Mouse (Mus musculus) forebrain, embryonic 10.5 days (tissue): ENCODE results near the gene Zfp541. TPM values are rescaled to one million over a fixed set of nuclear protein-coding genes. Genes with fewer than 3 reads are reported as not detected.

ENCODE experiments used
- DNase-seq: peaks from one replicate; pipeline ENCODE4 v3.0.0-alpha.2; 2017; ENCODE audit warnings: low spot score; ENCODE audit errors: extremely low spot score
- H3K27ac ChIP-seq: fragments of 300-500 bp; sonication (generic); 2 replicates; pipeline ENCODE4 v1.5.1; 2016; ENCODE audit warnings: mild to moderate bottlenecking
- H3K27me3 ChIP-seq: fragments of 300-500 bp; sonication (generic); 2 replicates; pipeline ENCODE4 v1.6.1; 2016; ENCODE audit warnings: mild to moderate bottlenecking; ENCODE audit not compliant: poor library complexity, severe bottlenecking
- H3K36me3 ChIP-seq: fragments of 300-500 bp; sonication (generic); replicated peaks from 2 replicates; pipeline ENCODE4 v1.6.1; 2016; ENCODE audit warnings: mild to moderate bottlenecking, moderate library complexity
- H3K4me1 ChIP-seq: fragments of 300-500 bp; sonication (generic); 2 replicates; pipeline ENCODE4 v1.6.1; 2016
- H3K4me3 ChIP-seq: fragments of 300-500 bp; sonication (generic); 2 replicates; pipeline ENCODE4 v1.5.1; 2016; ENCODE audit warnings: mild to moderate bottlenecking, moderate library complexity
- H3K9me3 ChIP-seq: fragments of 300-500 bp; sonication (generic); 2 replicates; pipeline ENCODE4 v1.6.1; 2016; ENCODE audit warnings: mild to moderate bottlenecking, moderate library complexity
- WGBS: fragments of 180-500 bp; shearing (Covaris S2); methylation state at CpG from one replicate; pipeline ENCODE4 v1.1.7; 2016; 5-methylcytosine and 5-hydroxymethylcytosine counted together
- polyA plus RNA-seq: library from polyadenylated mRNA; unstranded; fragments of >200 nt; fragmentation: Nextera tagmentation; extraction: Ambion mirVana; gene quantifications from 2 replicates; pipeline ENCODE4 v1.2.1, GENCODE M21; 2016

The Zfp541 gene
- 0.10 TPM in 1 of 2 replicates, not detected in the other for polyA plus RNA-seq

- Histone ChIP-seq H3K4me3 (peak within 1 kb of the TSS; percentile 27; the same call in 1 of the 2 replicates), H3K36me3 (no peaks in the 10 kb centered on the region), H3K9me3 (peaks cover 19% of the 10 kb centered on the region), H3K27me3 (peaks cover 36% of the 10 kb centered on the region), H3K4me1 (0 out of 2 replicates have a peak, but pooled peaks cover 5% of the 10 kb centered on the region), H3K27ac (no peak within 1 kb of the TSS)
- WGBS = 55% methylated on average over 80 of the region's 80 CpGs
- DNase-seq = no peak
These were observed at the start of gene Zfp541 for GRCm38 (mm10) chr7:16061219-16062098. TSS of gene Zfp541 (plus strand) at chr7:16061814.

GRCm38 (mm10) chr7:16012576-16013263, 48.9 kb upstream of the Zfp541 start:
- peaks cover 40% of the 10 kb centered on the region for H3K36me3 ChIP-seq
- H3K27ac ChIP-seq = no peak overlapping the region
- no peak overlapping the region for H3K4me3 ChIP-seq
- WGBS = 80% methylated on average over 11 of the region's 11 CpGs
- no peaks in the 10 kb centered on the region for H3K4me1 ChIP-seq
- no peaks in the 10 kb centered on the region for H3K27me3 ChIP-seq
- DNase-seq = peak; percentile 17
- H3K9me3 ChIP-seq = no peaks in the 10 kb centered on the region

GRCm38 (mm10) chr7:16013722-16014275, 47.8 kb upstream of the Zfp541 start:
- H3K36me3 ChIP-seq = peaks cover 37% of the 10 kb centered on the region
- DNase-seq = no peak
- 72% methylated on average over 5 of the region's 5 CpGs for WGBS

GRCm38 (mm10) chr7:16014521-16015175, 47.0 kb upstream of the Zfp541 start:
- H3K9me3 ChIP-seq = no peaks in the 10 kb centered on the region
- peaks cover 38% of the 10 kb centered on the region for H3K36me3 ChIP-seq
- H3K27me3 ChIP-seq = no peaks in the 10 kb centered on the region
- no peak for DNase-seq
- H3K4me3 ChIP-seq = no peak overlapping the region
- WGBS = 94% methylated on average over 8 of the region's 8 CpGs
- H3K4me1 ChIP-seq = no peaks in the 10 kb centered on the region
- no peak overlapping the region for H3K27ac ChIP-seq

More at GRCm38 (mm10) chr7:16013722-16014275, 47.8 kb upstream of the Zfp541 start:
- Histone ChIP-seq H3K9me3 (no peaks in the 10 kb centered on the region), H3K4me1 (no peaks in the 10 kb centered on the region), H3K27me3 (no peaks in the 10 kb centered on the region), H3K27ac (no peak overlapping the region), H3K4me3 (no peak overlapping the region)

GRCm38 (mm10) chr7:16015384-16015783, 46.2 kb upstream of the Zfp541 start:
- no peak overlapping the region for H3K27ac ChIP-seq
- H3K9me3 ChIP-seq = no peaks in the 10 kb centered on the region
- 85% methylated on average over 5 of the region's 5 CpGs for WGBS
- no peak for DNase-seq
- no peak overlapping the region for H3K4me3 ChIP-seq
- H3K27me3 ChIP-seq = no peaks in the 10 kb centered on the region
- peaks cover 39% of the 10 kb centered on the region for H3K36me3 ChIP-seq
- H3K4me1 ChIP-seq = no peaks in the 10 kb centered on the region

- peaks cover 23% of the 10 kb centered on the region for H3K36me3 ChIP-seq
- H3K9me3 ChIP-seq = no peaks in the 10 kb centered on the region
- peaks cover 7% of the 10 kb centered on the region for H3K4me1 ChIP-seq
- 86% methylated on average over 9 of the region's 9 CpGs for WGBS
- H3K27ac ChIP-seq = no peak overlapping the region
- DNase-seq = no peak
- no peaks in the 10 kb centered on the region for H3K27me3 ChIP-seq
- H3K4me3 ChIP-seq = no peak overlapping the region
These were observed 43.4 kb upstream of the Zfp541 start for GRCm38 (mm10) chr7:16018016-16018810.

GRCm38 (mm10) chr7:16019256-16020094, 42.1 kb upstream of the Zfp541 start:
- no peak for DNase-seq
- Histone ChIP-seq H3K27me3 (no peaks in the 10 kb centered on the region), H3K36me3 (peaks cover 15% of the 10 kb centered on the region), H3K4me3 (no peak overlapping the region), H3K4me1 (peaks cover 12% of the 10 kb centered on the region), H3K9me3 (no peaks in the 10 kb centered on the region), H3K27ac (no peak overlapping the region)
- WGBS = 88% methylated on average over 5 of the region's 5 CpGs

- Histone ChIP-seq H3K36me3 (peaks cover 31% of the 10 kb centered on the region), H3K4me1 (peaks cover 17% of the 10 kb centered on the region), H3K27ac (no peak overlapping the region), H3K27me3 (no peaks in the 10 kb centered on the region), H3K9me3 (no peaks in the 10 kb centered on the region), H3K4me3 (no peak overlapping the region)
- 92% methylated on average over 8 of the region's 8 CpGs for WGBS
- DNase-seq = no peak
These were observed 36.9 kb upstream of the Zfp541 start for GRCm38 (mm10) chr7:16024603-16025222.

- WGBS = 89% methylated on average over 6 of the region's 6 CpGs
- DNase-seq = no peak
- Histone ChIP-seq H3K4me3 (no peak overlapping the region), H3K36me3 (peaks cover 58% of the 10 kb centered on the region), H3K27me3 (no peaks in the 10 kb centered on the region), H3K9me3 (peaks cover 12% of the 10 kb centered on the region; the same call in 1 of the 2 replicates), H3K4me1 (peaks cover 9% of the 10 kb centered on the region), H3K27ac (no peak overlapping the region)
These were observed 33.3 kb upstream of the Zfp541 start for GRCm38 (mm10) chr7:16028102-16028927.

- Histone ChIP-seq H3K4me1 (peaks cover 5% of the 10 kb centered on the region; the same call in 1 of the 2 replicates), H3K36me3 (peaks cover 61% of the 10 kb centered on the region), H3K9me3 (peaks cover 12% of the 10 kb centered on the region; the same call in 1 of the 2 replicates), H3K27ac (no peak overlapping the region), H3K4me3 (no peak overlapping the region), H3K27me3 (no peaks in the 10 kb centered on the region)
- 94% methylated on average over 4 of the region's 4 CpGs for WGBS
- DNase-seq = no peak
These were observed 30.5 kb upstream of the Zfp541 start for GRCm38 (mm10) chr7:16031072-16031471.
